Mouse (Mus musculus) neural tube, embryonic 14.5 days (tissue): ENCODE data around the gene Dusp7. TPM values are rescaled to one million over a fixed set of nuclear protein-coding genes. Genes with fewer than 3 reads are reported as not detected.

Source experiments
- ATAC-seq: fragments of 200-750 bp; cut with Nextera tagmentation; 2 replicates; pipeline ENCODE4 v1.8.0; 2017; ENCODE audit warnings: low read depth, mild to moderate bottlenecking, moderate TSS enrichment, moderate library complexity
- H3K27ac ChIP-seq: fragments of 300-500 bp; sonication (generic); 2 replicates; pipeline ENCODE4 v1.5.1; 2014; ENCODE audit warnings: low read depth, mild to moderate bottlenecking, control low read depth, low read length, moderate library complexity, mixed read lengths
- H3K27me3 ChIP-seq: fragments of 300-500 bp; sonication (generic); 2 replicates; pipeline ENCODE4 v1.6.1; 2014; ENCODE audit warnings: low read length; ENCODE audit not compliant: control insufficient read depth, insufficient read depth
- H3K36me3 ChIP-seq: fragments of 300-500 bp; sonication (generic); 2 replicates; pipeline ENCODE4 v1.6.1; 2014; ENCODE audit warnings: low read length, mixed read lengths; ENCODE audit not compliant: control insufficient read depth, insufficient read depth
- H3K4me1 ChIP-seq: fragments of 300-500 bp; sonication (generic); 2 replicates; pipeline ENCODE4 v1.6.1; 2014; ENCODE audit warnings: low read length; ENCODE audit not compliant: control insufficient read depth, insufficient read depth
- H3K4me2 ChIP-seq: fragments of 300-500 bp; sonication (generic); 2 replicates; pipeline ENCODE4 v1.6.1; 2014; ENCODE audit warnings: mild to moderate bottlenecking, low read depth, low read length, control low read depth
- H3K4me3 ChIP-seq: fragments of 300-500 bp; sonication (generic); 2 replicates; pipeline ENCODE4 v1.5.1; 2014; ENCODE audit warnings: low read depth, low read length, control low read depth, mixed read lengths
- H3K9ac ChIP-seq: fragments of 300-500 bp; sonication (generic); replicated peaks from 2 replicates; pipeline ENCODE4 v1.6.1; 2014; ENCODE audit warnings: low read depth, mild to moderate bottlenecking, control low read depth, low read length, mixed read lengths
- H3K9me3 ChIP-seq: fragments of 300-500 bp; sonication (generic); 2 replicates; pipeline ENCODE4 v1.6.1; 2016; ENCODE audit warnings: low read length; ENCODE audit not compliant: control insufficient read depth
- WGBS: fragments of 180-500 bp; shearing (Covaris S2); extraction: QIAGEN DNeasy Blood & Tissue Kit; methylation state at CpG from one replicate; pipeline ENCODE4 v1.1.7; 2014; 5-methylcytosine and 5-hydroxymethylcytosine counted together
- polyA plus RNA-seq: library from polyadenylated mRNA; unstranded; fragments of >200 nt; fragmentation: Nextera tagmentation; extraction: Ambion mirVana; gene quantifications from 2 replicates; pipeline ENCODE4 v1.2.1, GENCODE M21; 2014

The Dusp7 gene
- polyA plus RNA-seq, 1 experiment from 2014 or later: 19.3 TPM

DNA sequence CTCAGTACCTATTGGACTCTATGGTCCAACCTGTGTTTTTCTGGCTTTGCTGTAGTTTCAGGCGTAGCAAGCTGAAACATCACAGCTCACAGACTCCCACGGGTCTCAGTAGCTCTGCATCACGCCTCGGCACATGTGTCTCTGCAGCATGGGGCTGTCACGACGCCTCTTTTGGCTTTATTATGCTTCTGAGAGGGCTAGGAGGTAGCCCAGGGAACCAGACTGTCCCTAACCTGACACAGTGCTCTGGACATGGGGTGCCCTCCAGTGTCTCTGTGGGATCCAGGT is 2.9 kb downstream of the Dusp7 start:
- Histone ChIP-seq H3K9ac (0 out of 2 replicates have a peak overlapping the region, but pooled peaks have one; percentile 21), H3K36me3 (peaks cover 13% of the 10 kb centered on the region), H3K27ac (no peak overlapping the region), H3K4me3 (no peak overlapping the region), H3K4me2 (peak overlapping the region; percentile 94), H3K4me1 (peaks cover 33% of the 10 kb centered on the region), H3K27me3 (no peaks in the 10 kb centered on the region), H3K9me3 (no peaks in the 10 kb centered on the region)
- no peak for ATAC-seq
- WGBS: 50% methylated on average over 6 of the region's 6 CpGs

GRCm38 (mm10) chr9:106371776-106372175 is 3.3 kb downstream of the Dusp7 start:
- H3K27me3 ChIP-seq: no peaks in the 10 kb centered on the region
- no peak overlapping the region for H3K9ac ChIP-seq
- H3K9me3 ChIP-seq: no peaks in the 10 kb centered on the region
- peaks cover 13% of the 10 kb centered on the region for H3K36me3 ChIP-seq
- H3K4me2 ChIP-seq: peak overlapping the region; percentile 94
- H3K27ac ChIP-seq: no peak overlapping the region
- no peak for ATAC-seq
- peaks cover 33% of the 10 kb centered on the region for H3K4me1 ChIP-seq
- H3K4me3 ChIP-seq: no peak overlapping the region
- 26% methylated on average over 6 of the region's 6 CpGs for WGBS

DNA sequence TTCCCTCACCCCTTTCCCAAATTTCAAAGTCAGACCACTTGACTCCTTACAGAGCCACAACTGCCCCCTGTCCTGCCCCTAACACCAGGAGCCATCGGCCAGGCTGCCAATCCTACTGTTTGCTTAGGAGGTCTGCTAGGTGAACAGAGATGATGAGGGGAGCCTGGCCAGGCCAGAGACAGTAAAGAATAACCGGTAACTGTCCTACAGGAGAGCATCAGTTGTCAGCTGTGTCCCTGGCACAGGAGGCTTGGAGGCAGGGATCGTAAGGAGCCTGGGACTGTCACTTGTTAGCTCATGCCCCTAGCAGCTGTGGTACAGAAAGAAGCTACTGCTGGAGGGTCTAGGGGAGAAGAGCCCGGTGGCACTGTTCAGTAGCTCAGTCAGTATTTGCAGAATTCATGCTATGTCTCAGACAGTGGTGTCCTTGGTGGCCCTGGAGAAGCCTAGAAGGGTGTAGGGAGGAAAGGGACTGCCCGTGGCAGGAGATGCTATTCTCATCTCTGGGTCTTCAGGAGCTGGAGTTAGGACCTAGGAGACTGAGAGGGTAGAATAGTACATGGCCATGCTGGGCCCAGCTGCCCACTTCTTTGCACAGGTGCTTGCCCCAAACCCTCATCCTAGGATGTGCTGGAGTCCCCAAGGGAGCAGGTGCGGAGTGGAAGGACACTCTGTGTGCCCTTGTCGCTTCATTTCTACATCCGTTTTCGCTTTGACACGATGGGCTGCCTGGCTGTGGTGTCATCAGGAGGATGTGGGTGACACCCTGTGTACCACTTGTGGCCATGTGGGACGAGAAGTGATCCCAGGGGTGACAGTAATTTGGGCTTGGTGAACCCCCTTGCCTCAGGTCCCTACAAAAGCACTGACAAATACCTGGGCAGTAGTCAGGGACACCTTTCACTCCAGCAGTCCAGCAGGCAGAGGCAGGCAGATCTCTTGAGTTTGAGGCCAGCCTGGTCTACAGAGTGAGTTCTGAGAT is 4.3 kb downstream of the Dusp7 start:
- Histone ChIP-seq H3K4me1 (peaks cover 27% of the 10 kb centered on the region), H3K4me2 (no peak overlapping the region), H3K4me3 (no peak overlapping the region), H3K36me3 (peaks cover 13% of the 10 kb centered on the region), H3K27me3 (no peaks in the 10 kb centered on the region), H3K9ac (no peak overlapping the region), H3K27ac (no peak overlapping the region), H3K9me3 (no peaks in the 10 kb centered on the region)
- ATAC-seq: no peak
- WGBS: 94% methylated on average over 11 of the region's 11 CpGs

GRCm38 (mm10) chr9:106373973-106374372 is 5.5 kb downstream of the Dusp7 start:
- ATAC-seq: no peak
- Histone ChIP-seq H3K4me3 (no peak overlapping the region), H3K27ac (no peak overlapping the region), H3K9me3 (no peaks in the 10 kb centered on the region), H3K36me3 (peaks cover 17% of the 10 kb centered on the region), H3K27me3 (no peaks in the 10 kb centered on the region), H3K4me2 (no peak overlapping the region), H3K9ac (no peak overlapping the region), H3K4me1 (peaks cover 27% of the 10 kb centered on the region)
- 89% methylated on average over 7 of the region's 7 CpGs for WGBS

DNA sequence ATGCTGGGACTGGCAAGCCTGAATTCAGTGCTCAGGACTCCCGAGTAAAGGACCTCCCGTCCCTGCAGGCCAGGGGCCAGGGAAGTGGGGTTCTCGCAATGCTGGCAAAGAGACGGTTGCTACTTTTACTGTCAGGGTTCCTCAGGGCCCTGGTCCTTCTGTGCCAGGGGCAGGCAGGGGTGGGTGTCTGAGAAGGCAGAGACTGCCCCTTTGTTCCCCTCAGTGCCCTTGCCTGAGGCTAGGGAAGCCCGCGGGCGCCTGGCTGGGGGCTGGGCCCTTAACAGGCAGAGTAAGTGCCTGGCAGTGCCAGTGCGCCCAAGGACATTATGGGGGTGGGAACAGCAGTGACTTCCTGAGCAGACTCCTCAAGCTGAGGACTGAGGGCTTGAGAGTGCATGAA is 8.8 kb downstream of the Dusp7 start:
- Histone ChIP-seq H3K4me3 (no peak overlapping the region), H3K27me3 (no peaks in the 10 kb centered on the region), H3K36me3 (peaks cover 17% of the 10 kb centered on the region), H3K27ac (no peak overlapping the region), H3K4me1 (peaks cover 5% of the 10 kb centered on the region; the same call in 1 of the 2 replicates), H3K9ac (no peak overlapping the region), H3K9me3 (no peaks in the 10 kb centered on the region), H3K4me2 (no peak overlapping the region)
- no peak for ATAC-seq
- WGBS: 81% methylated on average over 8 of the region's 8 CpGs

DNA sequence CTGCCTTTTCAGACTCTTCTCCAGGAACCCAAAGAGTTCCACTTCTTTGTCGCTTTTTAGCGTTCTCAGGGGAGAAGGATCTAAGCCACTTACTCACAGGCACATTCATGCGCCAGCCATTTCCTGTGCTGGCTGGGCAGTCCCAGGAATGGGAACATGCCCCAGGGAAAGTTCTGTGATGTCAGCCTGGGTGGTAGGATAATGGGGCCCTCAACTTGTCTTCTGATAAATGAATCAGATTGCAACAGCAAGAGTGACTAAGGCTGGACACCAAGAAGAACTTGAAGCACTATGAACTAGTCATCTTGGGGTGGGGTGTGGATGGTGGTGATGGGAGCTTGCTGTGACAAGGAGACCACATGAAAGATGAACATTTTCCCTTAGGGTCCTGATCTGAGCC is 9.6 kb downstream of the Dusp7 start:
- Histone ChIP-seq H3K4me3 (no peak overlapping the region), H3K36me3 (peaks cover 13% of the 10 kb centered on the region), H3K4me1 (0 out of 2 replicates have a peak, but pooled peaks cover 3% of the 10 kb centered on the region), H3K9me3 (no peaks in the 10 kb centered on the region), H3K4me2 (no peak overlapping the region), H3K9ac (no peak overlapping the region), H3K27ac (no peak overlapping the region), H3K27me3 (no peaks in the 10 kb centered on the region)
- ATAC-seq: no peak
- WGBS: 87% methylated on average over 3 of the region's 3 CpGs

DNA sequence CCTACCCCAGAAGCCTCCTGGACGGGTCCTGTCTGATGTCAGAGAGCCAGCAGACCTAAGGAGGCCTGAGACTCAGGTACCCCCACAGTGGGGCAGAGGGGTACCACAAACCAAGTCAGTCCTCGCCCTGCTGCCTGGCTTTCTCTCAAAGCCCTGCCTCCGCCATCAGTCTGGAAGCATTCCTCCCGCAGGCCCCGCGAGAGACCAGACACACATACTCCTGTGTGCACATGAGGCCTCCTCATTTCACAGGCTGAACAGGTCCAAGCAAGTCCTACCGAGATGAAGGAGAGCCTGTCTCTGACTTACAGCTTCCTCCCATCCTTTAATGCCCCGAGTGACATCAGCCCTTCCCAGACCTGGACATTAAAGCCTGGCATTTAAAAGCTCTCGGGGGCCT is 10.3 kb downstream of the Dusp7 start:
- Histone ChIP-seq H3K9me3 (no peaks in the 10 kb centered on the region), H3K4me2 (no peak overlapping the region), H3K27me3 (no peaks in the 10 kb centered on the region), H3K9ac (no peak overlapping the region), H3K4me3 (no peak overlapping the region), H3K36me3 (peaks cover 8% of the 10 kb centered on the region), H3K27ac (no peak overlapping the region), H3K4me1 (peaks cover 8% of the 10 kb centered on the region; the same call in 1 of the 2 replicates)
- 77% methylated on average over 9 of the region's 9 CpGs for WGBS
- no peak for ATAC-seq

GRCm38 (mm10) chr9:106386181-106386864 is 17.9 kb downstream of the Dusp7 start:
- 84% methylated on average over 12 of the region's 12 CpGs for WGBS
- Histone ChIP-seq H3K27me3 (no peaks in the 10 kb centered on the region), H3K4me1 (peaks cover 12% of the 10 kb centered on the region; the same call in 1 of the 2 replicates), H3K4me3 (no peak overlapping the region), H3K9ac (no peak overlapping the region), H3K9me3 (no peaks in the 10 kb centered on the region), H3K36me3 (no peaks in the 10 kb centered on the region), H3K4me2 (no peak overlapping the region), H3K27ac (no peak overlapping the region)
- ATAC-seq: no peak
